ENCODE assay signal across 25 mouse cellular contexts in the genomic region with DNA sequence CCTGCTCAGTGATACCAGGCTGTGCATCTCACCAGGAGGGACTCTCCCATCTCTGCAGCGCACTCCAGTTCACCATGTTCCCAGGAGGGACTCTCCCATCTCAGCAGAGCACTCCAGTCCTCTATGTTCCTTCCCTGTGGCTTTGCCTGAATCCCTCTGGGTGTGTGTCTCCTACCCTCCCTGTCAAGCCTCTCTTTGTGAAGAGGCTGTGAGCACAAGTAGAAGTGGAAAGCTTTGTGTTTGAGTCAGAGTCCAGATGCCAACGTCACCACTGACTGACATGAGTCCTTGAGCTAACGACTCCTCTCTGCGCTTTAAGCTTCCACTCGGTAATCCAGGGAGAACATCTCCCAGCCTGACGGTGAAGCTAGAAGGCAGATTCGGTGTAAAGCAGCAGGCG.
"Had no signal": no experiment of that assay in that cellular context is flagged by ENCODE, and none has a peak within 500 bp of the region (broad histone marks: within the 10 kb centered on the region; RNA-seq: fewer than 3 reads in every experiment).

No protein-coding gene starts in this region.

- H3K36me3 ChIP-seq: heart, embryonic 13.5 days; heart, embryonic 15.5 days; hindbrain, embryonic 13.5 days; hindbrain, embryonic 15.5 days; kidney, embryonic 15.5 days; limb, embryonic 13.5 days; limb, embryonic 15.5 days; liver, embryonic 12.5 days had no signal

- DNase-seq: gastrocnemius, adult 2 months; gastrocnemius, postnatal 14 days; gastrocnemius, postnatal 36 days; heart, adult 11 months; heart, adult 2 months; heart, postnatal 14 days; heart, postnatal 36 days; kidney, adult 11 months; kidney, adult 2 months; kidney, adult 9 months; kidney, postnatal 14 days; kidney, postnatal 36 days; layer of hippocampus, postnatal 36 days; left cerebral cortex, postnatal 4 days had no signal

- H3K9me3 ChIP-seq: heart, embryonic 13.5 days; heart, embryonic 15.5 days; hindbrain, embryonic 13.5 days; hindbrain, embryonic 15.5 days; kidney, embryonic 15.5 days; limb, embryonic 13.5 days; limb, embryonic 15.5 days; liver, embryonic 12.5 days had no signal

- H3K27ac ChIP-seq: gastrocnemius, adult 2 months; heart, adult 2 months; heart, embryonic 13.5 days; heart, embryonic 15.5 days; hindbrain, embryonic 13.5 days; hindbrain, embryonic 15.5 days; hindbrain, postnatal 0 days; kidney, embryonic 15.5 days; limb, embryonic 13.5 days; limb, embryonic 15.5 days; liver, embryonic 12.5 days had no signal

- ATAC-seq: hindbrain, postnatal 0 days; intestine, embryonic 16.5 days; liver, embryonic 12.5 days had no signal

- H3K9ac ChIP-seq: heart, embryonic 13.5 days; heart, embryonic 15.5 days; hindbrain, embryonic 13.5 days; hindbrain, embryonic 15.5 days; kidney, embryonic 15.5 days; limb, embryonic 13.5 days; limb, embryonic 15.5 days; liver, embryonic 12.5 days had no signal

- H3K27me3 ChIP-seq: heart, embryonic 13.5 days; heart, embryonic 15.5 days; hindbrain, embryonic 13.5 days; hindbrain, embryonic 15.5 days; kidney, embryonic 15.5 days; limb, embryonic 13.5 days; limb, embryonic 15.5 days had no signal

- H3K4me3 ChIP-seq: gastrocnemius, adult 2 months; heart, adult 2 months; heart, embryonic 13.5 days; heart, embryonic 15.5 days; hindbrain, embryonic 13.5 days; hindbrain, embryonic 15.5 days; kidney, embryonic 15.5 days; limb, embryonic 13.5 days; limb, embryonic 15.5 days; liver, embryonic 12.5 days had no signal

- H3K4me1 ChIP-seq: hindbrain, embryonic 13.5 days; hindbrain, embryonic 15.5 days; liver, embryonic 12.5 days had no signal

- H3K4me2 ChIP-seq: heart, embryonic 11.5 days; heart, embryonic 13.5 days; heart, embryonic 15.5 days; hindbrain, embryonic 13.5 days; hindbrain, embryonic 15.5 days; kidney, embryonic 15.5 days; limb, embryonic 13.5 days; limb, embryonic 15.5 days; liver, embryonic 12.5 days had no signal
